Mouse (Mus musculus) right cerebral cortex, postnatal 10 days (tissue): ENCODE results near the gene Gtf2ird2.

ENCODE experiments used
- DNase-seq, 2 experiments: peaks; one replicate each; pipeline ENCODE4 v3.0.0; 2021; ENCODE audit warnings: low spot score in 2 of 2

Gtf2ird2 gene

GRCm38 (mm10) chr5:134183880-134184808, at the start of gene Gtf2ird2:
TSS of gene Gtf2ird2 (plus strand) at chr5:134184019.
- peak; percentile 99 to 100 for DNase-seq

- no peak for DNase-seq
Observed at GRCm38 (mm10) chr5:134136022-134136421, 47.8 kb upstream of the Gtf2ird2 start.

DNA sequence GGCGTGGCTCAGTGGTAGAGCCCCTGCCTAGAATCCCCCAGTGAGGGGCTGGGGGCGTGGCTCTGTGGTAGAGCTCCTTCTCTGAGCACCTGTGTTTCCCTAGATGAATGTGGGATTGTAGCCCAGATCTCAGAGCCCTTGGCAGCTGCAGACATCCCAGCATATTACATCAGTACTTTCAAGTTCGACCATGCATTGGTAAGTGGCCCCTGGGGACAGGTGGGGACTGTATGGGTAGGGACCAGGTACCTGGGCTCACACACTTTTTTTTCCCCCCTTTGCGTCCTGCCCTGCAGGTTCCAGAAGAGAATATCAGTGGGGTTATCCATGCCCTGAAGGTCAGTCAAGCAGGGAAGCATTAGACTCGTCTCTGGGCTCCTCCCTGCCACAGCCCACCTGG, 45.9 kb upstream of the Gtf2ird2 start:
- no peak for DNase-seq

GRCm38 (mm10) chr5:134139429-134139828, 44.4 kb upstream of the Gtf2ird2 start:
- no peak for DNase-seq

DNA sequence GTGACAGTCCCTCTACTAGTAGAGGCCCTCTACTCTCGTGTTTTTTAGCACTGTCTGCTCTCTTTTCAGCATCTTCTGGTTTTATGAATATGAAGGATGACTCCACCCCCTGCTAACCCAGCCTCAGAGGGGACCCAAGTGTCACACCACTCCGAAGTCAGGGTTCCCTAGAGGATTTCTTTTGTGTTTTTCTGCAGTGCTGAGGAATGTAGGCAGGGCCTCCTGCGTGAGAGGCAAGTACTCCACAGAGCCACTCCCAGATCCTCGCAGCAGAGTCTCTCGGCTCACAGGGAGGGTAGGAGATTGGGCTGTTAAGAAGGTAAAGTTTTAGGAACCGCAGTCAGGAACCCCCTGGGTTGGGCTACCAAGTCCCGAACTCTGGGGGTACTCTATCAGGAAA, 42.6 kb upstream of the Gtf2ird2 start:
- no peak for DNase-seq

DNA sequence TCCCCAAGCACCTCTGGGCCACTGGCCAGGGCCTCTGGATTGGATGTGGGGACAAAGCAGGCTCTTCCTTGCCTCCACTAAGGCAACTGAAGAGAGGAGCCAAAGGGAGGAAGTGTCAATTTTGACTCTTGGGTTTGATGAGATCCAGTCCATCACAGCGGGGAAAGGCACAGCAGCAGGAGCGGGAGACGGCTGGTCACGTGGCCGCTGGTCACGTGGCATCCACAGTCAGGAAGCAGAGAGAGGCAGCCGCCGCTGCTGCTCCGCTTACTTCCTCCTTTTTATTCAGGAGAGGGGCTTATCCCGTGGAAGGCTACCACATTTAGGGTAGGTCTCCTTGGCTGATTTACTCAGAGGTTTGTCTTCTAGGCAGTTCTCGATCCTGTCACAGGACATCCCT, 41.4 kb upstream of the Gtf2ird2 start:
- no peak for DNase-seq

GRCm38 (mm10) chr5:134144986-134145385, 38.8 kb upstream of the Gtf2ird2 start:
- DNase-seq, result no peak

DNA sequence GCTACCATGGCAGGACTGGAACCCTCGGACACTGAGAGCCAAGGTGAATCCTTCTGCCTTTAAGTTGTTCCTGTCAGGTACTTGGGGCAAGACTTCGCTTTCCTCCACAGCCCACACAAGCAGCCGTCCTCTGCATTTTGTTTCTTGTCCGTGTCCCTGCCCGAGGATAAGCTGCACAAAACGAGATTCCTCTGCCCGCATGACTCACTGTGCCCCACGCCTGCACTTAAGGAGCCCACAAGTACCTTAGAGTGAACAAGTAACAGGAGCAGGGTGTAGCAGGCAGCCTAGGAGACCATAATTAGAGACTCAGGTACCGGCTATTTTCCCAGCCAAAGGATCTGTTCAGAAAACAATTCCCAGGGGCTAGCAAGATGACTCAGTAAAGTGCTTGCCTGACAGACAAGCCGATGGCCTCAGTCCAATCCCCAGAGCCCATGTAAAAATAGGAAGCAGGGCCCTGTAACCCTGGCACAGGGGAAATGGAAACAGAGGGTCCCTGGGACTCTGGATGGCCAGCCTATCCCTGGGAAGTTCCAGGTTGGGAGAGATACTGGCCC, 36.5 kb upstream of the Gtf2ird2 start:
- no peak for DNase-seq

DNA sequence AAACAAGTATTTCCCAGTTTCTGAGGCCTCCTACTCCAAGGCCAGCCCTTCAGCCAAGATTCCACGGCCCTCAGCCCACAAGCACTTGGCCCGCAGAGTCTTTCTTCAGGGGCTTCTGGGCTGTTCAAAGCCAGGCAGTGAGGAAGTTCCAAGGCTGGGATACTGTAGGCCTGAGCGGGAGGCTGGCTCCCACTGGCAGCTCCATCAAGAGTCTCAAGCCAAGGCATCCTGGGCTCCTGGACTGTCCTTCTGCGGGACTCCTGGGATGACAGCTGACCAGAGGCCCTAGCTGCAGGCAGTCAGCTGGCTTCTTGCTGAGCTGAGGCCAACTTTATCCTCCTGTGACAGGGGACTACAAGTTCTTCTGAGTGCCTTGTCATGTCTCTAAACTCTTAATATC, 35.7 kb upstream of the Gtf2ird2 start:
- DNase-seq, result no peak

DNA sequence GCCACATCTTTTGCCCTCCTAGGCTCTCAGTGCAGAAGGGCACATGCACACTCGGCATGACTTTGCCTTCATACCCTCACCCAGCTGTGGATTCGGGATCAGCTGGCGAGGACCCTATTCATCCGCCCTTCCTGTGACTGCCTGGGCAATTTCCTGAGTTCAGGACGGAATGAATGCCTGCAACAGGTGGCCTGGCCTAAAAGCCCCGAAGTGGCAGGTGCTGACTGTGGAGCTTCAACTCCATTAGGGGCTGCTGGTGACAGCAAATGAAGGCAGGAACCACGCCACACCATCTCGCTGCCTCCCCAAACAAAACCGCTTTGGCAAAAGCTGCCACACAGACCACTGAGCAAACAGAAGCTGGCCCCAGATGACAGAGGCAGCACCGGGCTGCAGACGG, 31.9 kb upstream of the Gtf2ird2 start:
- no peak for DNase-seq

GRCm38 (mm10) chr5:134155916-134156466, 27.8 kb upstream of the Gtf2ird2 start:
- DNase-seq, result no peak

- DNase-seq, result no peak
Observed at GRCm38 (mm10) chr5:134164688-134165087, 19.1 kb upstream of the Gtf2ird2 start.

DNA sequence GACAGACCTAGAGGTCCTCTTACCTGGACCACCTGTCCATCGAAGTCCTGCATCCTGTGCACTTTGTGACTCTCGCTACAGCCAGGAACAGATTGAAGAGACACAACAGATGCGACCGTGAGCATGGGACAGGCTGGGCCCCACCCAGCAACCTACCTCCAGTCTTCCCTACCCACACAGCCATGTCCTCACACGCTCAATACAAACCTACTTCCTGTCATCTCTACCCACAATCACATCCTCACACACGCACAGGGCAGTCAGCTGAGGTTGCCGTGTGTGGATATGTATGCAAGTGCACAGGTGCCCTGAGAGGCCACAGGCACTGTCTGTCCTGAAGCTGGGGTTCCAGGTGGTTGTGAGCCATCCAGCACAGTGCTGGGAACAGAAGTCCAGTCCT, 17.2 kb upstream of the Gtf2ird2 start:
- DNase-seq, result no peak

DNA sequence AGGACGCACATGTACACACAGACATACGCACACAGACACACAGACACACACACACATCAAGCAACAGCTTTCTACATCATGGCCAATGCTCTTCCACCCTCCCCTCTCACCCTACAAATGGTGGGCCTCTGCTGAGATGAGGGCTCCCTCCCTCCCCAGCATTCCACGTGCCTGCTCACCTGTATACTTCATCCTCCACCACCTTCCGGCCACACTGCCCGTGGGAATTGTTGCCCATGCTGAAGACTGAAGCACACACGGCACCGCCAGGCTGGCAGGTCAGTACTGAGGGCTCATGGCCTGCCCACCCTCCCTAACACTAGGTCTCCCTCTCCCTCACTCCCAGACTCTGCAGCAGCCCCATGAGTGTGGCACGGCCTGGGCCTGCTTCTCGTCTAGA, 15.8 kb upstream of the Gtf2ird2 start:
- DNase-seq, result no peak

- no peak for DNase-seq
Observed at GRCm38 (mm10) chr5:134169231-134169630, 14.6 kb upstream of the Gtf2ird2 start.

GRCm38 (mm10) chr5:134170167-134170566, 13.7 kb upstream of the Gtf2ird2 start:
- no peak for DNase-seq

GRCm38 (mm10) chr5:134173206-134173605, 10.6 kb upstream of the Gtf2ird2 start:
- no peak for DNase-seq

DNA sequence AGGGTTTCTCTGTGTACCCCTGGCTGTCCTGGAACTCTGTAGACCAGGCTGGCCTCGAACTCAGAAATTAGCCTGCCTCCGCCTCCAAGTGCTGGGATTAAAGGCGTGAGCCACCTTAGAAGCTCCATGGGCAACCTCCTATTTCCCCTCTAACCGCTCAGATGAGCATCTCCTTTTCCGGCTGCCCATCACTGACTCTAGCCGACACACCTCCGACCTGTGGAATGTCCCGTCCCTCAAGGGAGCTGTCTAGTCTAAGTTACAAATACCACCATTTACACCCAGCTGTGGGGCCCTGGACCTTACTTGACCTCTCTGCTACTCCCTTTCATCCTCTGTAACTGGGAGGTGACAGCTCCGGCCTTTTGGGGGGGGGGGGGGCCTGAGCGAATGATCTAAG, 8.1 kb upstream of the Gtf2ird2 start:
- DNase-seq, result no peak

- peak; percentile 94 for DNase-seq
Observed at GRCm38 (mm10) chr5:134176169-134176881, 7.5 kb upstream of the Gtf2ird2 start, which contains the start of gene Rcc1l. TSS of gene Rcc1l (minus strand) at chr5:134176774.

DNA sequence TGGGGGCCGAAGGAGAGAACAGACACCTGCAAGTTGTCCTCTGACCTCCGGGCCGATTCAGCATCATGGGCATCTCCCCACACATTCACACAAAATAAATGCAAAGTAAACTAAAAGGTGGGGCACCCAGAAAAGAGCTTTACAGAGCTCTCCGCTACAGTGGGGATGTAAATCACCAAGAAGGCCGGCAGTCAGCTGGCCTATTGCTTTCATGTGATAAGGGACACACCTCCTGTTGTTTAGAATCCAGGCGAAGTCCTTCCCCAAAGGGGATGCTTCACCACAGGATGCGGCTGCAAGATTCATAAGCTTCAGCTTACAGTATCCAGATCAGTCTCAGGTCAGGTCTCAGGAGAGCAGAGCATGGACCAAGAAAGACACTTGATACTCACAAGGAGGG, 5.3 kb upstream of the Gtf2ird2 start:
- DNase-seq, result no peak

GRCm38 (mm10) chr5:134179871-134180270, 3.9 kb upstream of the Gtf2ird2 start:
- peak; percentile 87 to 90 for DNase-seq

DNA sequence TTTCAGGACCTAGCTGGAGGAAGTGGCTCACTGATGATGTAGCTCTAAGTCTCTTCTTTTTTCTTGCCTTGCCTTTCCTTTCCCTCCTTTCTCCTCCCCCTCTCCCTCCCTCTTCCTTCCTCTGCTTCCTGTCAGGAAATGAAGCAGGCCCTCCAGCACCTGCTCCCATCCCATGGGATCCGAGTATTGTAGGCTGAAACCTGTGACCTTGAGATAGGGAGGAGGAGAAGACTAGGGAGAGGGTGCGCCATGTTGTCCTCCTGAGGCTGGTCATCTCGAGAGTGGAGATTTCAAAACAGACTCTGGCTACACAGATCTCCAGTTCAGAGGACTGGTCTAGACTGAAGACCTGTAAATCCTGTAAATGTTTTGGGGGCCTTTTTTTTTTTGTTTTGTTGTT, 1.6 kb upstream of the Gtf2ird2 start:
- no peak for DNase-seq
